Mouse (Mus musculus) small intestine, adult 2 months (tissue): Measurements from ENCODE around the gene Hoxd10.
A peak's percentile ranks its signal among the peaks of the same experiment; 100 is the strongest.

ENCODE experiments used
- CTCF ChIP-seq: fragments of 200-500 bp; IDR thresholded peaks from 2 replicates; pipeline ENCODE4 v1.5.1; 2012; ENCODE audit warnings: low read depth, mild to moderate bottlenecking, control low read depth, inconsistent platforms, low read length, moderate library complexity, mixed read lengths; ENCODE audit not compliant: insufficient replicate concordance, insufficient read length; ENCODE audit errors: extremely low read depth
- POLR2A ChIP-seq: fragments of 200-500 bp; IDR thresholded peaks from 2 replicates; pipeline ENCODE4 v1.6.1; 2012; ENCODE audit warnings: low read depth, mild to moderate bottlenecking, control low read depth, inconsistent platforms, low read length, moderate library complexity

GRCm38 (mm10) chr2:74715504-74716241 is 23.9 kb downstream of the Hoxd10 start:
- TF ChIP-seq CTCF: peak; percentile 85
- TF ChIP-seq POLR2A: no peak
